Mouse (Mus musculus): ENCODE results near the gene Sv2b.

Sv2b gene

DNA sequence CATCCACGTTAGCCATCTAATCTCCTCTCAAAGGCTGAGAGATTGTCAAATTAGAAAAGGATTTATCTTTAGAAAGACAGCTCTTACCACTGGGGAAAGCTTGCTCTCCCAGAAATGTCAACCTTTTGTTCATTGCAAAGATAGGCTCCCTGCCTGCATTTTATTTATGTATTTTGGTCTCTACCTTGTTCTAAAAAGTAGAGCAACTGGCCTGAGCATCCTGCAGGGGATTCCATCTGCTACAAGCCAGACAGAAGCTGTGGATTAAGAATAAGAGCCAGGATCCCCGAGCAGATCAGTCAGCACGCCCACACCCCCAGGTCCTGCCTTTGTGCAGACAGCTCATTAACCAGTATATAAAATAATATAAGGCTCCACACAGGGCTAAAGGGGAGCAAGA, 16.8 kb downstream of the Sv2b start:
- no peak for DNase-seq (ENCODE audit: low spot score in 2 of 2)

DNA sequence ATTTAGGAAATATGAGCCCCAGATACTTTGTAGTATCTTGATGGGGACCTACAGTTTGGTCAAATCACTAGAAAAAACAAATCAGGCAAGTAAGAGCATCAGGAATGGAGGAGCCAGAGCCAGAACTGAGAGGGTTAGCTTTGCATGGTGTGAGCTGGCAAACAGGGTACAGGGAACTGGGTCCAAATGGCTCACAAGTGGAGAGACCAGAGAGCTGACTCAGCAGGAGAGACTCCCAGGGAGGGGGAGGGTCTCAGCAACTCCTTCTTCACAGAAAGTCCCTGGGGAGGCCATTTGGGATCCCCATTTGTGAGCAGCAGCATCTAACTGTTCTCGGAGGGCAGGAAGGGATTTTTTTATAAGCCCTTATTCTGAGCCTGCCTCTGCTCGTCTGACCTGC, 18.5 kb downstream of the Sv2b start:
- DNase-seq (ENCODE audit: low spot score in 2 of 2), result no peak

DNA sequence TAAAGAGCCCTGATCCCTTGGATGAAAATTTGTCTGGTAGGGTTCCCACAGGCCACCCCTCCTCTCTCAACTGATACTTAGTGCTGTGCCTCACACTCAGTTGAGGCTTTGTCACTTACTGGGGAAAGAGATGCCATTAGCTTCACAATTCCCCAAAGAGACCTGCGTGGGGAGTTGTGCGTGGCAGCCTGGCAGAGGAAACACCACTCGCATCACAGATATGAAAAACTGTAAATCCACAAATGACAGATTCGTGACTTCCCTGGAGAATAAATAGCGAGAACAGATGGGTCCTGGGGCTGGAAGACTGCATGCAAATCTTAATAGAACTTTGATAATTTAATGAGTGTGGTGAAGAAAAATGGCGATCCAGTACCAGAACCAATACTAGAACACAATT, 21.8 kb downstream of the Sv2b start:
- DNase-seq (ENCODE audit: low spot score in 2 of 2), result no peak

DNA sequence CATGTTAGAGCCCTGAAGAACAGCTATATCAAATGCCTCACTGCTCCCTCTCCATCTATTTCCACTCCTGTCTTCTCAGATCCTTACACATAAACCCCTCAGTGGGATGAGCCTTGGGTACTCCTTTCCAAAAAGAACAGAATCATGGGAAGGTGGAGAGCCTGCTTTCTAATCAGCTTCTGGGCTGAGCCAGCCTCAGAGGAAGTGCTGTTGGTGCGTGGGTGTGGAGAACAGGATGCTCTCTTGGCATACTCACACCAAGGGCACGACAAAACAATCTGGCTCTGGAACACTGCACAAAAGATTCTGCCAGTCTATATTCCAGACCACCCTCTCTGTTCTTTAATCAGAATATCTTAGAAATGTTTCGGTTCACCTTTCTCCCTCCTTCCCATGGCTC, 26.1 kb downstream of the Sv2b start:
- no peak for DNase-seq (ENCODE audit: low spot score in 2 of 2)

DNA sequence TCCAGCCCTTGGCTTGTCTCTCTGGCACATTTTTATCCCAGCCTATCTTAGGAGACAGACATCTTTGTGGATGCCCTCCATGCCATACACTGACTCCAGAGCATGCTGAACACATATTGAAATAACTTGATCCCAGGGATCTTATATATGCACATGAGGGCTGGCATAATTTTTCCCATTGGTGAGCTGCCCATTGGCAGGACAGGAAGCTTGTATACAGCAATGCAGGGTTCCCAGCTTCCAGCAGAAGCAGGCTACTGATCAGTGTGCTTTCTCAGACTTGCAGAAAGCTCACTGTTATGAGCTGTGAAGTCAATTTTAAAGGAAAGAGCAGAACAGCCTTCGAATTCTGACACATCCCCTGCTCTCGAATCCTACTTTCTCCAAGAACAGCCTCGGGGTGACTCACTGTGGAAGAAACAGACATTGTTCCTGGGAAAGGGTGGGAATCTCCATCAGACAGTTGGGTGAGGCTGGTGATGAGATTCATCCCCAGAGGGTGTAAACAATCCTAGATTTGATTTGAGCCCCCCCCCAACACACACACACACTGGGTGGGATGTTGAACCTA, 26.9 kb downstream of the Sv2b start:
- no peak for DNase-seq (ENCODE audit: low spot score in 2 of 2)

DNA sequence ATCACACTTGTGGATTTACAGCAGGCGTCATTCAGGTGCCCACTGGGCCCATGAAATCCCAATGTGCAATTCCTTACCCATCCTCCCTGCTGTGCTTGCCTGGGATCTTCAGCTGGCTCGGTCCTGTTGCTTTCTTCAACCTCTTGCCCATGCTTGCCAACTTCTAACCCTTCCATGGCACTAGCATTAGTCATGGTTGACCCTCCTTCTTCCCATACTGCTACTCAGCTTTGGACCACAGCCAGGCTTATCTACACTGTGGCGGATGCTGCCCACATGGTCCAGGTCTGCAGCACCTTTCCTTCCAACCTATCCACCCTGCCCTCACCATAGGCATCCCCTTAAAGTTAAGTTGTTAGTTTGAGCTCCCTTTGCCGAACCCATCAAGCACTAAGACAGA, 28.0 kb downstream of the Sv2b start:
- no peak for DNase-seq (ENCODE audit: low spot score in 2 of 2)

DNA sequence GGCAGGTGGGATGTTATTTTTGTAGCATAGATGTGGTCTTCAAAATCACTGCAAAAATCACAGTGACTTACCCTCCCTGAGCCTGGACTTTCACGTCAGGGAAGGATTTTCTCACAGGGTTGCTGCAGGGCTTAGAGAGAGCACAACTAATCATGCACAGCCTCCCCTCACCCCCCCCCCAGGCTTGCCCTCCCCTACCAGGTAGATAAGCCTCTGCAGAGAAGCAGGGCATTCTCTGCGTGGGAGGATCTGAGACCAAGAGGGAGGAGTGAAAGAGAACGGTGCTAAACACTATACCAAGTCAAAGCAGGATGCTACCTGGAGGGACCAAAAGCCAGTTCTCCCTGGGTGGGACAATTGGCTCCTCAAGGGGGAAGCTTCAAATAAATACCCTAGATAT, 31.2 kb downstream of the Sv2b start:
- DNase-seq (ENCODE audit: low spot score in 2 of 2), result no peak

DNA sequence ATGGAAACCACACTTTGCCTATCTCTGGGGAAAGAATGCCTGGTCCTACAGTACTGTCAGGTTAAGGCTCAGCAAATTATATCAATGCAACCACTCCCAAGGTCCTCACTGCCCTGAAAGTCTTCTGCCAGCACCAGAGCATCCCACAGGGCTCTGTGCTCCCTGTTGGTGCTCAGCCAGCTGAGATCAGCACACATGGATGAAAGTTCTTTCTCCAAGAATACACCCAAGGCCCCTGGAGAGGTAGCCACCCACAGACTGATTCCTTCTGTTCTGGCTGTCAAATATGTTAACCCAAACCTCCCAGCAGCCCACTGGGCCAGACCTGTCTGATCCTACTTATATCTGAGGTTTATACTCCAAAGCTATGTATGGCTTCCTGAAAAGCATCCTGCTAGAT, 32.3 kb downstream of the Sv2b start:
- no peak for DNase-seq (ENCODE audit: low spot score in 2 of 2)

DNA sequence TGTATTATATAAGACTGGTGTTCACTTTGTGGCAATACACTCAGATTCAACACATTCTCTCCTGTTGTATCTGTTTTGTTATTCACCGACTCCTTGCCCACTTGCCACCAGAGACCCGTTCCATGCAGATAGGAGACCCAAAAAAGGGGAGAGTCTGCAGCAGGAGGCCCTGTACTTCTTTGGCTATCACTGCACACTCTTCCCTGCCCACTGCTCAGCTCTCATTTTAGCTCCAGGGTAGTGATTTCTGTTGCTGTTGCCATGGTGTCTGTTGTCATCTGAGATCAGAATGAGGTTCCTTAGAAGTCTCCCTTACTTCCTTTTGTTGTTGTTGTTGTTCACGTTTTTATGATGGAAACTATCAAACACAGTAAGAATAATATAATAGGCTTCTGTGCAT, 34.5 kb downstream of the Sv2b start:
- DNase-seq (ENCODE audit: low spot score in 2 of 2), result no peak

DNA sequence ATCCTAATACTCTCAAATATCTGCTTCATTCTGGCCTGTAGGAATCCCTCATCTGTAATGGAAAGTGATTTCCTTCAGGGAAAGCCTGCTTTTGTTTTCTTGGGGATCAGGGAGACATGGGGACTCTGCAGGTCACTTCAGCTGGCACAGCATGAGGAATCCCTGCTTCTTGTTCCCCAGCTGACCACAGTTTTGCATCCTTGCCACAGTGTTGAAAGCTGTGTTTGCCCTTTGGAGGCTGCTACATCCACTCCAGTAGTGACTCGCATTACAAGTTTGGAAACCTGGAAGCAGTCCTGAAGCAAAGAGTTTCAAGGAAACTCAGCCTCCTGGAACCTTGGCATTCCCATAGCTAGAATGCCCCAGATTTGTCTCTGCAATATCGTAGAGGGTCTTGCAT, 35.4 kb downstream of the Sv2b start:
- DNase-seq (ENCODE audit: low spot score in 2 of 2), result no peak

DNA sequence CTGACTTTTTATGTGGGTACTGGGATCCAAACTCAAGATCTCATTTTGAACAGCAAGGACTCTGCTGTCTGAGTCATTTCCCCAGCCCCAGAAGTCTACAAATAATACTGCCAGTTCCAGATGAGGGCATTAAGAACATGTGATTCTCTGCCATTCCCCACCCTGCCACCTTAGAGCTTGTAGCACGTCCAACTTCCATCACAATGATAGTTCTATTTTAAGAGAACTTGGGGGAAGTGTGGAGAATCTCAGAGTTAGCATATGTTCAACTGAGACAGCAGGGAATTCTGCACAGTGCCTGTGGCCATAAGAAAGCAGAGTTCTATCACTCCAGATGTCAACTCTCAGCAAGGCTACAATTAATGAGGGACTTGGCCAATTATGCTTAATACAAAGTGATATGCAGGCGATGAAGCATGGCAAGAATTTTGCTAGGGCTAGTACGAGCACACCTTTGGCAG, 37.1 kb downstream of the Sv2b start:
- DNase-seq (ENCODE audit: low spot score in 2 of 2), result no peak

DNA sequence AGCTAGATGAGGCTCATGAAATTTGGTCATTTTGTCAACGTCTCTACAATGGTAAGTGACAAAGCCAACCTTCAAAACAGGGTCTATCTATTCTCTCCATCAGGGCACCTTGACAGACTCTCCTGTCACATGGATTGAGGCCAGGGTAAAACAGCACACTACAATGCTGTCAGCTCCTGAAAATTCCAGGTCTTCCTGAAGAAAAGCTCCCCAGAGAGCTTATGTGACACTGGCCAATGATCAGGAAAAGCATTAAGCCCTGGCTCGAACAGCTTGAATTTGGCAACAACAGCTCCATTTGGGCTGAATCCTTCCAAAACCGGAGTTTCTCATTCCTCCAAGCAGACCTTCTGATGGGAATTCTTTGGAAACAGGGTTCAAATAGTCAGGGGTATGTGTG, 37.8 kb downstream of the Sv2b start:
- no peak for DNase-seq (ENCODE audit: low spot score in 2 of 2)

DNA sequence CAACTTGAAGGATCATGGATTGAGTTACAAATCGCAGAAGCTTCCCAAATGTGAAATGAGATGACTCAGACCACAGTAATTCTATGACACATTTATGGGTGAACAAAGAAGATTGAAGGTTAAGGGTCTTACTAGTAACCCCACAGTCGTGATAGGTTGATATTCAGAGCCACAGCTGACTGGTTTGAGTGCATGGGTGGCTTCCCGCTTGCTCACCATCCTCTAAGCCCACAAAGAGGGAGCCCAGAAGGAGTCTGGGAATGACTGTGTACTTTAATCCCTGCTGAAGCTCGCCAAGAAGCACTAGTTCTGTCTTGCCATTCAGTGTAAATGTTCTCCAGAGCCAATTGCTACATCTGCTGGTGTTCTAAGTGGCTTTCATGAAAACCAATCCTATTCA, 41.8 kb downstream of the Sv2b start:
- DNase-seq (ENCODE audit: low spot score in 2 of 2), result no peak

DNA sequence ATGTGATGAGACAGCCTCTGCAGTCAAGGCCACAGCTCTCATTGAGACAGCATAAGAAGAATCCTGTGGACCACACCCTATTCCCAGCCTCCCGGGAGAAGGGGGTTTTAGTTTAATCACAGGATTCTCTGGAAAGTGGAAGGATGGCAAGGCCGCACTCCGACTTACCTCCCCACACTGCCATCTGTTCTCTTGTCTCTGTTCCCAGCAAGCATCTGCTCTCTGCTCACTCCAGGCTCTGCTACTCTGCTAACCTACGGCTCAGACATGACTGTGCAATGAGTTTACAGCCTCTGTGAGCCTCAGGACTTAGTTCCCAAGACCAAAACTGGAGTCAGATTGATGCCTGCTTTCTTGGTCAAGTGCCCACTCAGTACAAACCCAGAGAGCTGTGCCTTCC, 43.8 kb downstream of the Sv2b start:
- no peak for DNase-seq (ENCODE audit: low spot score in 2 of 2)

DNA sequence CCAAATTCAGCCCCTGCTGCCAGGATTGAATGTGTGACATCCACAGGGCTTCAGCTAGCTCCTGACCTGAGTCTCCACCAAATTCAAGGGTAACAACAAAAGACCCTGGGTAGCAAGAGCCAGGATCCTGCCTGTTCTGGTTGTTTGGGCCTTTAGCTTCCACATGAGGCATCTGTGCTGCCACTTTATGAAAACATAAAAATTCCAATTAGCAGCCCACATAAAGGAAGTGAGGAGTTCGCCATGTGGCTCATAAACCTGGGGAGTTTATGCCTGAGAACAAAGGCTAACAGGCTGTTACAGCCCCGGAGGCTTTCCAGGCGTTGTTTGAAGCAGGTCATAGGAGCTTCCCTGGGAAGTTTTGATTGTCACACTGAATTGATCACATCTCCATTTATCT, 49.1 kb downstream of the Sv2b start:
- DNase-seq (ENCODE audit: low spot score in 2 of 2), result no peak

DNA sequence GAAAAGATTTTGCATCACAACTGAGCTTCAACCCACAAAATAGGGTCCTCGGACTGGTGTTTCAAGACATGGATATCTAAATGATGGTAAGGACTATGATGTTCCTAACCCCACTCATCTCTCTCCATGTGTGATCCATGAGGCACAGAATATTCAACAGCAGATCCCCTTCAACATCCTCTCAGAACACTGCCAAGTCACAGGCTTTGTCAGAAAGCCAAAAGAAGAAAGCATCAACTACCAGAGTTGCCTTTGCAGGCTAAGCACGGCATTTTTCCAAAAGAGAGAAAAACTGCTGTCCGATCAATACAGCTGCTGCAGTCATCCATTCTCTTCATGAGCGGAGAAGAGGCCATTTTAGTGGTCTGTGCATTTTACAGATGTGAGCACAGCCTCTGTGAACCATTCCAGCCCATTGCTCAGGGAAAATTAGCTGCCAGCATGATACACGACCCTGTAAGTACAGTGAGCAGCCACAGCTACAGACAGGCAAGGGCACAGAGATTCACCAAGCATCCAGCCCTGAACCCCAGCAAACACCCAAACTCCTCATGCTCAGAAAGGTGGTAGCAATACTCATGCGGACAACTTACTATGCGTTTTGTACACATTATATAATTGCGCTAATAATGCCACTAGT, 55.3 kb downstream of the Sv2b start:
- DNase-seq (ENCODE audit: low spot score in 2 of 2), result no peak

DNA sequence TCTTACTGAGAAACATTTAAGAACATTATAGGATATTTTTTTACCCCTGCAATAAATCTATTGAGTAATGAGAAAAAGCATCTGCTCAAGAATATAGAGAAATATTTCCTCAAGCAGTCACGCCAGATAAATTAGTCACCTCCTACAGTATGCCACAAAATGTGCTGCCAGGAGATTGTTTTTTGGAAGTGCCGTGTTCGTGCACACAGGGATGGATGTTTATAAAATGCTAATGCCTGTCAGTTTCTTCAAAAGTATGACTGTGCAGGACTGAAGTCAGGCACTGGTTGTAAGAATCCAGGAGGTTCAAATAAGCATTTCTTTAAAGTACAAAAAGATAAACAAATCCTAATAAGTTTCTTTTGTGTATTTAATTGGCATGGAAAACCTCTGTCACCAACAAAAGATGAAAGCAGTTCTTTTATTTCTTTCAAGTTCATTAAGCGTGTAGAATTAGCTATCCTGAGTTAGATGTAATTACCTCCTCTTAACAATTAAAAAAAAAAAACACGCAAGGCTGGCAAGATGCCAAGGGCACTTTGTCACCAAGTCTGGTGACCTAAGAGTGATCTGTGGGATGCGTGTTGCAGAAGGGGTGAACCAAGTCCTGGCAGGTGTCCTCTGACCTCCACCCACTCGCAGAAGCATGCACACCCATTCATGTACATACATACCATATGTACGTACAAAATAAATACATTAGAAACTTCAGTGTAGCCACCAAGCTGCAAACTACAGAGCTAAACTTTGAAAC, 68.1 kb downstream of the Sv2b start:
- DNase-seq (ENCODE audit: low spot score in 2 of 2), result no peak

DNA sequence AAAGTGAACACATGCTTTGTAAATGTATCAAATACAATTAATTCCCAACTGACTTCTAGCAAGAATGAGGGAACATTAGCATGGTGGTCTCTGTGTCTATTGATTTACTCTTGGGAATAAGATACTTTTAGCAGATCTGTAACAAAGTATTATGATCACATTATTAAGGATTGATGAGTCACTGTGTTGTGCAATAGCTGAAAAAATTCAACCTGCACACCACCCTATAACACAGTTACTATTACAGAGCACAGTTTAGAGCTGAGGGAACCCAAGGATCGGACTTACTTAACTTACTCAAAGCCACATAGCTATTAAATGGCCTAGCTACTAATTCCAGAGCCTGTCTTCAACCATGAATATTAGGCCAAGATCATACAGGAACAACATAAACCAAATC, 72.7 kb downstream of the Sv2b start:
- no peak for DNase-seq (ENCODE audit: low spot score in 2 of 2)

DNA sequence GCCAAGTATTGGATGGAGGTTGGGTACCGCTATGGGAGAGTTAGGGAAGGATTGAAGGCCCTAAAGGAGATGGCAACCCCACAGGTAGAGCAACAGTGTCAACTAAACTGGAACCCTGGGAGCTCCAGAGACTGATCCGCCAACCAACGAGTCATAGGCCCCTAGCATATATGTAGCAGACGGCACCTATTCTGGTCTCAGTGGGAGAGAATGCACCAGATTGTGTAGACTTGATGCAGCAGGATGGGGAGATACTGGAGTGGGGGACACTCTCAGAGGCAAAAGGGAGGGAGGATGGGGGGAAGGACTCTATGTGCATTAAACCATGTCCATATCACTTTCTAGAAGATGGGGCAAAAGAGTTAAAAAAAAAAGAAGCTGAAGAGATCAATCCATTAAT, 84.9 kb downstream of the Sv2b start:
- DNase-seq (ENCODE audit: low spot score in 2 of 2), result no peak

DNA sequence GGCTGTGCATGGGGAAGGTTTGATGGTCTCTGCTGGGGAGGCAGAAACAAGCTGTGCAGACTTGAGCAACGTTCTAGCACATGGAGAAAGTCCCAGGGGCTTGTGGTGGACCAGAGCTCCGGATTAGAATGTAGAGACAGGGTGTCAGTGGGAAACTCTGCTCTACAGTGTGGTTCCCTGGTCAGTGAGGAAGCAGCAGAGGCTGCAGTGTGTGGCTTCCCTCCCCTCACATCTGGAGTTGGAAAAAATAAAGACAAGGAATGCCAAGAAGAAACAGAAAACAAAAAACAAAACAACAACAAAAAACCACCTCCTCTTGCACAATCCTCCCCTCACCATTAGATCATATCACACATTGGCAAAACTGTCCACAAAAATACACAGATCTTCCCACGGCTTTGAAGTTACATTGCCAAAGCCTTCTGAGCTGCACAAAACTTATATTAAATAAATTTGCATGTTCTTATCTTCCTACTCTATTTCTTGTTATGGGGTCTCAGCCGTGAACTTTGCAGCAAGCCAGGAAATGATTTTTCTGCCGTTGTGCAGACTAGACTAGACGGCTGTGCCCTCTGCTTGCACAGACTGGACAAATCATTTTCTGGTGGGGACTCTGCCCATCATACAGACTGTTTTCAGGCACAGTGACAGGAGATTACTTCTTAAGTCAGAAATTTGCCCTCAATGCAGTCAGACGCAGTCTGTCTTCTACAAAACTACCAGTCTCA, 86.2 kb downstream of the Sv2b start:
- DNase-seq (ENCODE audit: low spot score in 2 of 2), result no peak

DNA sequence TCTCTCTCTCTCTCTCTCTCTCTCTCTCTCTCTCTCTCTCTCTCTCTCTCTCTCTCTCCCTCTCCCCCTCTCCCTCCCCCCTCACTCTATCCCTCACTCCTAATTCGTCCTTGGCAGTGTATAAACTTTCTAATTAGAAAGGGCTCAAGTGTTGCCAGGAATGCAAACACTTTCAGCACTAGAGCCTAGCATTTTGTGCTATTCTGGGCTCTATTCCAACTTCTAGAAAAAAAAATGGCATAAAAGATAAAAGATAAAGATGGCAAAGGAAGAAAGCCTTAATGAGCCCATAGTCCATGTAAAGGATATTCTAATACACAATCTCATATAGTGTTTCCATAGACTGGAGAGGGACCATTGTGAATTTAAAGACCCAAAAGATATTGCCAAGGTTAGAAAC, 88.3 kb downstream of the Sv2b start:
- DNase-seq (ENCODE audit: low spot score in 2 of 2), result no peak

DNA sequence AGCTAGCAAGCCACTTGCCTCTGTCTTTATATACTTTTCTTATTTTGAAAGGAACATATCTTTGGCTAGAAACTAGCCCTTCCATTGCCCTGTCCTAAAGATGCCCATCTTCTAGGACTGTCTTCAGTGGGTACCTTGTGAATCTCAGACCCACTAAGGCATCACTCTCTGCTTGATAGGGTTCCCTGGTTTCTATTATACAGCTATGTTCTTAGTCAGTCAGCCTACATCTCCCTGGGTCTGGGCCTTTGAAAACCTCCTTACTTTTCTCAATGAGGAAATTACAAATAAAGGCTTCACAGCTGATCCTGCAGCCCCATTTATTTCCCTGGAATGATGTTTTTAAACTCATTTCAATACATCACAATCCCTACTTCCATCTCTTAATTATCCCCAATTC, 88.8 kb downstream of the Sv2b start:
- no peak for DNase-seq (ENCODE audit: low spot score in 2 of 2)

DNA sequence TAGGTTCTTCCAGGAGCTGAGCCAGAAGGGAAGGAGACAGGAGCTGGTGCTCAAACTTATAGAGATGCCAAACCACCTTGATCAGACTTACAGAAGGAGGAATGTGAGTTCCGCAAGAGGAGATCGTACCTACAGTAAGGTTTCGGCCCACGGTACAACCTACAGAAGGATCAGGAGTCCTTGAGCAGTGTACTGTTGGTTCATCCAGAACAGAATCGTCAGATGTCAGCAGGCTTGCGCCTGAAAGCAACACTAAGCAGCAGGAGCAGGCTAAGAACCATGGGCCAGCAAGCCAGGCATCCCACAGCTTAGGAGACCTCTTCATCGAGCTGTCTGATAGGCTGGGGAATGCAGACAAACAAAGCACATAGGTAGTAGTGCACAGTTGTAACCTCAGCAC, 92.9 kb downstream of the Sv2b start:
- DNase-seq (ENCODE audit: low spot score in 2 of 2), result no peak

Measured in urinary bladder, postnatal 36 days (tissue).